ENCODE assay signal across 9 mouse cellular contexts in genomic region chr6:37371341-37371740, GRCm38 (mm10).
DNase-seq lines count a peak whose midpoint lies in the region; ATAC-seq and TF ChIP-seq lines count a peak whose summit lies in the region.
"Had no signal": no experiment of that assay in that cellular context is flagged by ENCODE, and none has a peak within 500 bp of the region (broad histone marks: within the 10 kb centered on the region; RNA-seq: fewer than 3 reads in every experiment).

No protein-coding gene starts in this region.

- no peak overlapping the region for H3K27ac ChIP-seq in forebrain, postnatal 0 days (ENCODE audit: low read depth, low read length)
- H3K27ac ChIP-seq in forebrain, embryonic 14.5 days (ENCODE audit: low read depth, low read length), result no peak overlapping the region
- no peak overlapping the region for H3K27ac ChIP-seq in lung, postnatal 0 days (ENCODE audit: low read length)
- H3K27ac ChIP-seq in forebrain, embryonic 13.5 days, result no peak overlapping the region
- H3K27ac ChIP-seq: embryonic facial prominence, embryonic 15.5 days had no signal

- H3K4me1 ChIP-seq in forebrain, postnatal 0 days (ENCODE audit: insufficient read depth), result no peaks in the 10 kb centered on the region
- H3K4me1 ChIP-seq in forebrain, embryonic 14.5 days (ENCODE audit: control insufficient read depth, insufficient read depth, low read length), result 0 out of 2 replicates have a peak, but pooled peaks cover 3% of the 10 kb centered on the region
- H3K4me1 ChIP-seq in lung, postnatal 0 days (ENCODE audit: insufficient read depth, low read depth, low read length), result no peaks in the 10 kb centered on the region; the same call in 1 of the 2 replicates
- H3K4me1 ChIP-seq in forebrain, embryonic 13.5 days, result 0 out of 2 replicates have a peak, but pooled peaks cover 4% of the 10 kb centered on the region

- no peak for DNase-seq in forebrain, postnatal 0 days
- DNase-seq in forebrain, embryonic 14.5 days (ENCODE audit: low spot score), result no peak
- peak; percentile 54 for DNase-seq in A20 (ENCODE audit: low read depth, low spot score)
- DNase-seq in brain, embryonic 14.5 days (ENCODE audit: low read depth), result no peak
- no peak for DNase-seq in lung, postnatal 0 days (ENCODE audit: low spot score)
- no peak for DNase-seq in cerebellum, postnatal 36 days
- no peak for DNase-seq in neural tube, embryonic 10.5 days (ENCODE audit: extremely low spot score, low spot score)

- TF ChIP-seq POLR2A in brain, embryonic 14.5 days (IDR thresholded peaks at IDR 0.05; ENCODE audit: borderline replicate concordance, extremely low read depth, insufficient read depth, insufficient read length, poor library complexity, severe bottlenecking), result no peak

- no peak for ATAC-seq in forebrain, postnatal 0 days
- no peak for ATAC-seq in forebrain, embryonic 14.5 days
- no peak for ATAC-seq in lung, postnatal 0 days
- ATAC-seq in forebrain, embryonic 13.5 days, result no peak

- no peak for TF ChIP-seq EP300 in lung, postnatal 0 days (IDR thresholded peaks at IDR 0.05)

- H3K9ac ChIP-seq in forebrain, postnatal 0 days, result no peak overlapping the region
- no peak overlapping the region for H3K9ac ChIP-seq in forebrain, embryonic 14.5 days (ENCODE audit: low read length)
- no peak overlapping the region for H3K9ac ChIP-seq in lung, postnatal 0 days (replicated peaks; ENCODE audit: low read depth)
- no peak overlapping the region for H3K9ac ChIP-seq in forebrain, embryonic 13.5 days
- H3K9ac ChIP-seq: embryonic facial prominence, embryonic 15.5 days had no signal

- no peaks in the 10 kb centered on the region for H3K9me3 ChIP-seq in forebrain, postnatal 0 days (ENCODE audit: low read length)
- no peaks in the 10 kb centered on the region for H3K9me3 ChIP-seq in forebrain, embryonic 14.5 days (replicated peaks; ENCODE audit: control insufficient read depth, low read length)
- H3K9me3 ChIP-seq in lung, postnatal 0 days (ENCODE audit: low read length), result no peaks in the 10 kb centered on the region
- H3K9me3 ChIP-seq in forebrain, embryonic 13.5 days (replicated peaks), result no peaks in the 10 kb centered on the region

- no peak overlapping the region for H3K4me3 ChIP-seq in forebrain, postnatal 0 days (ENCODE audit: low read depth, low read length)
- H3K4me3 ChIP-seq in forebrain, embryonic 14.5 days (ENCODE audit: low read depth, low read length), result no peak overlapping the region
- no peak overlapping the region for H3K4me3 ChIP-seq in lung, postnatal 0 days (ENCODE audit: low read depth, low read length)
- no peak overlapping the region for H3K4me3 ChIP-seq in forebrain, embryonic 13.5 days
- H3K4me3 ChIP-seq: embryonic facial prominence, embryonic 15.5 days had no signal

- TF ChIP-seq CTCF in forebrain, postnatal 0 days (IDR thresholded peaks at IDR 0.05; ENCODE audit: low read depth), result peak; percentile 32
- TF ChIP-seq CTCF in brain, embryonic 14.5 days (IDR thresholded peaks at IDR 0.05; ENCODE audit: borderline replicate concordance, extremely low read depth, insufficient read depth, insufficient read length), result peak; percentile 37; the same call in 1 of the 2 replicates
- peak; percentile 74 for TF ChIP-seq CTCF in lung, postnatal 0 days (IDR thresholded peaks at IDR 0.05)

- 84% methylated on average over 7 of the region's 7 CpGs for WGBS in forebrain, postnatal 0 days
- WGBS in forebrain, embryonic 14.5 days, result 77% methylated on average over 7 of the region's 7 CpGs
- 82% methylated on average over 7 of the region's 7 CpGs for WGBS in lung, postnatal 0 days
- 76% methylated on average over 7 of the region's 7 CpGs for WGBS in forebrain, embryonic 13.5 days

- no peak overlapping the region for H3K4me2 ChIP-seq in forebrain, postnatal 0 days (ENCODE audit: low read depth)
- H3K4me2 ChIP-seq in forebrain, embryonic 14.5 days (ENCODE audit: low read length), result no peak overlapping the region
- no peak overlapping the region for H3K4me2 ChIP-seq in lung, postnatal 0 days (replicated peaks; ENCODE audit: low read depth, low read length)
- no peak overlapping the region for H3K4me2 ChIP-seq in forebrain, embryonic 13.5 days
- H3K4me2 ChIP-seq: embryonic facial prominence, embryonic 15.5 days had no signal

- H3K27me3 ChIP-seq in forebrain, postnatal 0 days (ENCODE audit: insufficient read depth, low read length), result no peaks in the 10 kb centered on the region
- no peaks in the 10 kb centered on the region for H3K27me3 ChIP-seq in forebrain, embryonic 14.5 days (replicated peaks; ENCODE audit: control insufficient read depth, insufficient read depth, low read length)
- H3K27me3 ChIP-seq in lung, postnatal 0 days (replicated peaks; ENCODE audit: insufficient read depth, low read length), result no peaks in the 10 kb centered on the region
- no peaks in the 10 kb centered on the region for H3K27me3 ChIP-seq in forebrain, embryonic 13.5 days
- H3K27me3 ChIP-seq: embryonic facial prominence, embryonic 15.5 days had no signal

- H3K36me3 ChIP-seq in forebrain, postnatal 0 days (ENCODE audit: insufficient read depth), result no peaks in the 10 kb centered on the region
- H3K36me3 ChIP-seq in forebrain, embryonic 14.5 days (ENCODE audit: control insufficient read depth, insufficient read depth, low read length), result no peaks in the 10 kb centered on the region
- H3K36me3 ChIP-seq in lung, postnatal 0 days (ENCODE audit: insufficient read depth, low read length), result no peaks in the 10 kb centered on the region
- no peaks in the 10 kb centered on the region for H3K36me3 ChIP-seq in forebrain, embryonic 13.5 days (ENCODE audit: poor library complexity, severe bottlenecking)
